Mouse (Mus musculus) NIH3T3 (cell line): ENCODE measurements around the gene 0610030E20Rik.
A peak's percentile ranks its signal among the peaks of the same experiment; 100 is the strongest.

Experiments
- DNase-seq: peaks from one replicate; pipeline ENCODE4 v3.0.0-alpha.2; 2012; ENCODE audit warnings: low read depth

The 0610030E20Rik gene

GRCm38 (mm10) chr6:72392341-72392740 is 45.2 kb downstream of the 0610030E20Rik start:
- DNase-seq, result no peak

- peak; percentile 39 for DNase-seq
Measured at GRCm38 (mm10) chr6:72396837-72397251, 49.7 kb downstream of the 0610030E20Rik start.

- no peak for DNase-seq
Measured at GRCm38 (mm10) chr6:72399967-72400366, 52.9 kb downstream of the 0610030E20Rik start.

- DNase-seq, result peak; percentile 88
Measured at GRCm38 (mm10) chr6:72401875-72402274, 54.8 kb downstream of the 0610030E20Rik start.
